Comparison of ENCODE assay signal across 8 mouse cellular contexts in the genomic region with DNA sequence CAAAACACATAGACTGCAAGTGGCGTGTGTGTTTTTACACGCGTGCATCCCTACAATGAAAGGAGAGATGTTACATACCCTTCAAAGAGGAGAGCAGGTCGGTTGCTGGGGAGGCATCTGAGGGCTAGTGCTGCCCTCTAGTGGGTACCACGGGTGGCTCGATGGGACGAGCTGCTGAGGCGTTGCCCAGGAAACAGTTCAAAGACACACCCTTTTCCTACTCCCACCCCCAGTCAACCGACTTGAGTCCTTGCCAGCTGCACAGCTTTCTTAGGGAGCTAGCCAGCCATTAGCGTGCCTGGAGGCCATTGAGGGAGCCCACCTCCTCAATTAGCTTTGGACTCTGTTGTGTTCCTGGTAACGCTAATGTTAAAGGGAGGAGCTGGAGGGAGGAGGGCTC. TPM values are rescaled to one million over a fixed set of nuclear protein-coding genes. Genes with fewer than 3 reads are reported as not detected.
DNase-seq lines count a peak whose midpoint lies in the region; ATAC-seq lines count a peak whose summit lies in the region.

No protein-coding gene starts in this region.

- H3K9me3 ChIP-seq in forebrain, embryonic 10.5 days = no peaks in the 10 kb centered on the region
- no peaks in the 10 kb centered on the region for H3K9me3 ChIP-seq in heart, embryonic 15.5 days (replicated peaks)
- H3K9me3 ChIP-seq in liver, embryonic 12.5 days (replicated peaks) = no peaks in the 10 kb centered on the region

- H3K4me2 ChIP-seq in heart, embryonic 15.5 days = peak overlapping the region; percentile 69
- H3K4me2 ChIP-seq in liver, embryonic 12.5 days = peak overlapping the region; percentile 54

- H3K27me3 ChIP-seq in forebrain, embryonic 10.5 days (ENCODE audit: poor library complexity, severe bottlenecking) = peaks cover 10% of the 10 kb centered on the region; the same call in 1 of the 2 replicates
- H3K27me3 ChIP-seq in heart, embryonic 15.5 days = no peaks in the 10 kb centered on the region
- H3K27me3 ChIP-seq in liver, embryonic 12.5 days (replicated peaks) = 0 out of 2 replicates have a peak, but pooled peaks cover 9% of the 10 kb centered on the region
- no peaks in the 10 kb centered on the region for H3K27me3 ChIP-seq in splenic B cell, adult 2 months (ENCODE audit: control insufficient read depth, insufficient read depth, low read length, poor library complexity, severe bottlenecking)

- H3K36me3 ChIP-seq in forebrain, embryonic 10.5 days (replicated peaks) = no peaks in the 10 kb centered on the region
- H3K36me3 ChIP-seq in heart, embryonic 15.5 days = no peaks in the 10 kb centered on the region
- no peaks in the 10 kb centered on the region for H3K36me3 ChIP-seq in liver, embryonic 12.5 days
- no peaks in the 10 kb centered on the region for H3K36me3 ChIP-seq in splenic B cell, adult 2 months (ENCODE audit: control insufficient read depth, insufficient read depth, low read length, poor library complexity, severe bottlenecking)

- peak overlapping the region; percentile 37 for H3K4me3 ChIP-seq in forebrain, embryonic 10.5 days
- H3K4me3 ChIP-seq in heart, embryonic 15.5 days = peak overlapping the region; percentile 46
- H3K4me3 ChIP-seq in liver, embryonic 12.5 days = peak overlapping the region; percentile 29

- H3K4me1 ChIP-seq in forebrain, embryonic 10.5 days = peaks cover 26% of the 10 kb centered on the region
- H3K4me1 ChIP-seq in heart, embryonic 15.5 days (replicated peaks) = peaks cover 22% of the 10 kb centered on the region
- H3K4me1 ChIP-seq in liver, embryonic 12.5 days = peaks cover 43% of the 10 kb centered on the region

- 5% methylated on average over 11 of the region's 11 CpGs for WGBS in forebrain, embryonic 10.5 days
- 5% methylated on average over 11 of the region's 11 CpGs for WGBS in heart, embryonic 15.5 days
- 1% methylated on average over 11 of the region's 11 CpGs for WGBS in liver, embryonic 12.5 days (ENCODE audit: insufficient replicate concordance)

- peak; percentile 53 for ATAC-seq in heart, embryonic 15.5 days (replicated peaks; ENCODE audit: insufficient number of reproducible peaks, insufficient read depth, low FRiP score, low read depth)
- peak; percentile 42; the same call in 1 of the 2 replicates for ATAC-seq in liver, embryonic 12.5 days

- DNase-seq in CD8-positive naive resting alpha-beta T cell, adult 2 months (ENCODE audit: low read depth in 2 of 2, low spot score in 2 of 2) = peak; percentile 83 to 87
- peak; percentile 20 for DNase-seq in c-Kit-negative CD71-positive TER-119-positive erythroid progenitor cells, embryonic 14.5 days (ENCODE audit: low read depth, low spot score)
- peak; percentile 85 for DNase-seq in forebrain, embryonic 10.5 days (ENCODE audit: extremely low spot score, low spot score)
- peak; percentile 93 for DNase-seq in kidney, postnatal 14 days
- DNase-seq in naive thymus-derived CD4-positive, alpha-beta T cell, adult 2 months (ENCODE audit: low read depth) = peak; percentile 93
- DNase-seq in splenic B cell, adult 2 months (ENCODE audit: low read depth, low spot score) = peak; percentile 93

- H3K27ac ChIP-seq in forebrain, embryonic 10.5 days = peak overlapping the region; percentile 48
- H3K27ac ChIP-seq in heart, embryonic 15.5 days = peak overlapping the region; percentile 1; the same call in 1 of the 2 replicates
- no peak overlapping the region for H3K27ac ChIP-seq in liver, embryonic 12.5 days

- H3K9ac ChIP-seq in heart, embryonic 15.5 days = no peak overlapping the region
- 0 out of 2 replicates have a peak overlapping the region, but pooled peaks have one; percentile 8 for H3K9ac ChIP-seq in liver, embryonic 12.5 days

RNA-seq across cellular contexts. Expression of gene 6030408B16Rik, which starts 22.8 kb away (rescaled TPM):
- 0.07 and 0.27 TPM in 2 replicates for polyA plus RNA-seq in forebrain, embryonic 10.5 days (2016; fragmentation: Nextera tagmentation; extraction: Ambion mirVana)
- polyA plus RNA-seq in heart, embryonic 15.5 days (2015; fragmentation: Nextera tagmentation; extraction: Ambion mirVana) = 3.1 and 4.8 TPM in 2 replicates
- polyA plus RNA-seq in liver, embryonic 12.5 days (2016; fragmentation: Nextera tagmentation; extraction: Ambion mirVana) = 0.17 and 0.19 TPM in 2 replicates

RNA-seq across cellular contexts. Expression of gene Atg101, which starts 31.8 kb away (rescaled TPM):
- 77.2 and 77.8 TPM in 2 replicates for polyA plus RNA-seq in forebrain, embryonic 10.5 days (2016; fragmentation: Nextera tagmentation; extraction: Ambion mirVana)
- 52.0 and 59.9 TPM in 2 replicates for polyA plus RNA-seq in heart, embryonic 15.5 days (2015; fragmentation: Nextera tagmentation; extraction: Ambion mirVana)
- polyA plus RNA-seq in liver, embryonic 12.5 days (2016; fragmentation: Nextera tagmentation; extraction: Ambion mirVana) = 31.5 and 31.7 TPM in 2 replicates

RNA-seq across cellular contexts. Expression of gene Krt80, which starts 54.1 kb away (rescaled TPM):
- 0.07 TPM in 1 of 2 replicates, not detected in the other for polyA plus RNA-seq in forebrain, embryonic 10.5 days (2016; fragmentation: Nextera tagmentation; extraction: Ambion mirVana)
- 7.4 and 8.1 TPM in 2 replicates for polyA plus RNA-seq in heart, embryonic 15.5 days (2015; fragmentation: Nextera tagmentation; extraction: Ambion mirVana)
- polyA plus RNA-seq in liver, embryonic 12.5 days (2016; fragmentation: Nextera tagmentation; extraction: Ambion mirVana) = 0.11 and 0.16 TPM in 2 replicates

Comparison
In these comparisons a context has a peak if more than half of its experiments do, and no peak if none do; other contexts are left out.
1. DNase-seq: peak in every context shown above with its lines; median percentile 93 in kidney, postnatal 14 days; 93 in naive thymus-derived CD4-positive, alpha-beta T cell, adult 2 months; 93 in splenic B cell, adult 2 months; 85 in CD8-positive naive resting alpha-beta T cell, adult 2 months; 85 in forebrain, embryonic 10.5 days; 20 in c-Kit-negative CD71-positive TER-119-positive erythroid progenitor cells, embryonic 14.5 days.